ENCODE assay signal across 7 mouse cellular contexts in the genomic region with DNA sequence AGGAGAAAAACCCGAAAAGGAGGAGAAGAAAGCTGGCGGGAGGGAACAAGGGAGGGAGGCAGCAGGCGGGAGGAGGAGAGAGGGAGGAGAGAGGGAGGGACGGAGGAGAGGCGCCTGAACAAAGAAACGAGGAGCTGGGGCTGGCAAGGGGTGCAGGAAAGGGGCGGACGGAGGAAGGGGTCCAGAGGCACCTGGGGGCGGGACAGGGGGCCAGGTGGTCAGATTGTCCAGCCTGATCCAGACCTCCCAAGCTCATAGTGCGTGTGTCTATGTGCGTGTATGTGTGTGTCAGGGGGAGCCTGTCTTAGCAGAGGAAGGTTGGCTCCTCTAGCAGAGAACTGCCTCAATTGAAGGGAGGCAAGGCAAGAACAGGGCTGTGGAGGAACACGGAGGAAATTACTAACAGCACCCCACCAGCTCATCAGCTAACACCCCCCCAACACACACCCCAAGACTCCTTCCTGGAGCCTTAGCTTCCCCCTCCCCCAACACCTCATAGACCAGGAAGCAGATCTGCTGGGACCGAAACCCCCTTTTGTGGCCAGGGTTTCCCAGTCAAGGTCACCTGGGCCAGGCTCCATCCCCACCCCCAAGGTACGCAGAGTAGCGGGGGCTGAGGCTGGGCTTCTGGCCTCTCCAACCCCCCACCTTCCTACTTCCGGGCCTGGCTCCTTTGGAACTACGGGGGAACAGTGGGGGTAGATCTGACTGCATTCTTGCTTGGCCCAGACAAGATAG. TPM values are rescaled to one million over a fixed set of nuclear protein-coding genes. Genes with fewer than 3 reads are reported as not detected.
DNase-seq lines count a peak whose midpoint lies in the region; ATAC-seq and TF ChIP-seq lines count a peak whose summit lies in the region.

No protein-coding gene starts in this region.

- peak; percentile 36 for DNase-seq in right cerebral cortex, postnatal 25 days
- no peak for DNase-seq in right cerebral cortex, adult 2 months (ENCODE audit: low spot score in 2 of 2)
- DNase-seq in induced T-regulatory cell, adult 2 months (ENCODE audit: low read depth): peak; percentile 57
- no peak for DNase-seq in midbrain, postnatal 0 days (ENCODE audit: low spot score)
- no peak for DNase-seq in cerebellum, postnatal 36 days

- TF ChIP-seq CTCF in midbrain, postnatal 0 days (IDR thresholded peaks at IDR 0.05): no peak

- H3K36me3 ChIP-seq in embryonic facial prominence, embryonic 13.5 days: peaks cover 27% of the 10 kb centered on the region
- H3K36me3 ChIP-seq in midbrain, postnatal 0 days (ENCODE audit: insufficient read depth, low read length): peaks cover 16% of the 10 kb centered on the region; the same call in 1 of the 2 replicates

- peak; percentile 29; the same call in 1 of the 2 replicates for ATAC-seq in embryonic facial prominence, embryonic 13.5 days (ENCODE audit: insufficient number of reproducible peaks, insufficient read depth, low FRiP score, low TSS enrichment, low read depth)
- no peak for ATAC-seq in midbrain, postnatal 0 days (ENCODE audit: low FRiP score)
- no peak for ATAC-seq in monocyte, adult 5-6 weeks (replicated peaks; ENCODE audit: insufficient number of reproducible peaks, low FRiP score, low TSS enrichment, poor library complexity, severe bottlenecking)

- peak overlapping the region; percentile 97 for H3K27ac ChIP-seq in embryonic facial prominence, embryonic 13.5 days
- peak overlapping the region; percentile 87 for H3K27ac ChIP-seq in midbrain, postnatal 0 days (ENCODE audit: low read depth, low read length)

- H3K9ac ChIP-seq in embryonic facial prominence, embryonic 13.5 days: peak overlapping the region; percentile 99
- peak overlapping the region; percentile 93 for H3K9ac ChIP-seq in midbrain, postnatal 0 days (replicated peaks; ENCODE audit: low read length, poor library complexity, severe bottlenecking)

- H3K27me3 ChIP-seq in embryonic facial prominence, embryonic 13.5 days: no peaks in the 10 kb centered on the region
- no peaks in the 10 kb centered on the region for H3K27me3 ChIP-seq in midbrain, postnatal 0 days (ENCODE audit: insufficient read depth, low read length)

- H3K9me3 ChIP-seq in embryonic facial prominence, embryonic 13.5 days: no peaks in the 10 kb centered on the region
- H3K9me3 ChIP-seq in midbrain, postnatal 0 days (ENCODE audit: low read length): no peaks in the 10 kb centered on the region

- peaks cover 54% of the 10 kb centered on the region for H3K4me1 ChIP-seq in embryonic facial prominence, embryonic 13.5 days
- peaks cover 12% of the 10 kb centered on the region for H3K4me1 ChIP-seq in midbrain, postnatal 0 days (ENCODE audit: insufficient read depth, low read length)

- peak overlapping the region; percentile 78 for H3K4me2 ChIP-seq in embryonic facial prominence, embryonic 13.5 days
- H3K4me2 ChIP-seq in midbrain, postnatal 0 days (ENCODE audit: low read depth, low read length, poor library complexity, severe bottlenecking): peak overlapping the region; percentile 84

- under 1% methylated on average over 17 of the region's 17 CpGs for WGBS in embryonic facial prominence, embryonic 13.5 days
- 5% methylated on average over 17 of the region's 17 CpGs for WGBS in midbrain, postnatal 0 days

- peak overlapping the region; percentile 81 for H3K4me3 ChIP-seq in embryonic facial prominence, embryonic 13.5 days
- H3K4me3 ChIP-seq in midbrain, postnatal 0 days (ENCODE audit: low read depth, low read length): peak overlapping the region; percentile 70

RNA-seq across cellular contexts. Expression of gene Sema3f, which starts 2.4 kb away (rescaled TPM):
- 37.7 and 44.0 TPM in 2 replicates for polyA plus RNA-seq in embryonic facial prominence, embryonic 13.5 days (2015; fragmentation: Nextera tagmentation; extraction: Ambion mirVana)
- total RNA-seq in midbrain, postnatal 0 days (2014; rRNA removed): 115 and 120 TPM in 2 replicates
- polyA plus RNA-seq in midbrain, postnatal 0 days (2015; fragmentation: Nextera tagmentation; extraction: Ambion mirVana): 13.5 and 14.1 TPM in 2 replicates
- not detected in 3 replicates for total RNA-seq in monocyte, adult 5-6 weeks (2017)

RNA-seq across cellular contexts. Expression of gene Gnat1, which starts 28.4 kb away (rescaled TPM):
- 1.2 and 2.0 TPM in 2 replicates for polyA plus RNA-seq in embryonic facial prominence, embryonic 13.5 days (2015; fragmentation: Nextera tagmentation; extraction: Ambion mirVana)
- total RNA-seq in midbrain, postnatal 0 days (2014; rRNA removed): 0.52 and 0.55 TPM in 2 replicates
- polyA plus RNA-seq in midbrain, postnatal 0 days (2015; fragmentation: Nextera tagmentation; extraction: Ambion mirVana): 2.3 and 2.6 TPM in 2 replicates
- total RNA-seq in monocyte, adult 5-6 weeks (2017): 1.8 TPM in 1 of 3 replicates, not detected in the others

RNA-seq across cellular contexts. Expression of gene Slc38a3, which starts 38.5 kb away (rescaled TPM):
- 3.4 and 4.1 TPM in 2 replicates for polyA plus RNA-seq in embryonic facial prominence, embryonic 13.5 days (2015; fragmentation: Nextera tagmentation; extraction: Ambion mirVana)
- 70.0 and 94.5 TPM in 2 replicates for total RNA-seq in midbrain, postnatal 0 days (2014; rRNA removed)
- polyA plus RNA-seq in midbrain, postnatal 0 days (2015; fragmentation: Nextera tagmentation; extraction: Ambion mirVana): 37.6 and 44.6 TPM in 2 replicates
- total RNA-seq in monocyte, adult 5-6 weeks (2017): not detected in 3 replicates

Comparison
In these comparisons a context has a peak if more than half of its experiments do, and no peak if none do; other contexts are left out.
1. DNase-seq: peak in right cerebral cortex, postnatal 25 days (single experiment) and induced T-regulatory cell, adult 2 months (single experiment); none in right cerebral cortex, adult 2 months (0 of 2), midbrain, postnatal 0 days (single experiment) and cerebellum, postnatal 36 days (0 of 2).
2. RNA of gene Sema3f, which starts 2.4 kb away (total RNA-seq): 115 to 120 TPM in midbrain, postnatal 0 days; not detected in monocyte, adult 5-6 weeks; every median in the first group is over 100 times any median in the second.
3. RNA of gene Slc38a3, which starts 38.5 kb away (total RNA-seq): 70.0 to 94.5 TPM in midbrain, postnatal 0 days; not detected in monocyte, adult 5-6 weeks; every median in the first group is over 10 times any median in the second.